Mouse (Mus musculus): Measurements from ENCODE around the gene Tmem88. TPM values are rescaled to one million over a fixed set of nuclear protein-coding genes. Genes with fewer than 3 reads are reported as not detected.

Tmem88 gene
- total RNA-seq (2014; rRNA removed) = 2.0 and 2.4 TPM in 2 replicates
- 6.8 and 7.7 TPM in 2 replicates for polyA plus RNA-seq (2015; fragmentation: Nextera tagmentation; extraction: Ambion mirVana)

- Histone ChIP-seq H3K4me2 (ENCODE audit: low read depth) (peak within 1 kb of the TSS; percentile 24), H3K9me3 (ENCODE audit: low read length) (no peaks in the 10 kb centered on the region), H3K27ac (ENCODE audit: low read depth, low read length) (peak within 1 kb of the TSS; percentile 51; the same call in 1 of the 2 replicates), H3K27me3 (ENCODE audit: insufficient read depth, low read length) (no peaks in the 10 kb centered on the region), H3K9ac (peak within 1 kb of the TSS; percentile 7; the same call in 1 of the 2 replicates), H3K36me3 (ENCODE audit: insufficient read depth) (peaks cover 37% of the 10 kb centered on the region), H3K4me3 (ENCODE audit: low read depth, low read length) (no peak within 1 kb of the TSS), H3K4me1 (ENCODE audit: insufficient read depth) (peaks cover 10% of the 10 kb centered on the region; the same call in 1 of the 2 replicates)
- WGBS = 13% methylated on average over 15 of the region's 16 CpGs
- no peak for TF ChIP-seq CTCF (IDR thresholded peaks at IDR 0.05; ENCODE audit: low read depth)
- no peak for DNase-seq
- no peak for ATAC-seq
These were observed at the start of gene Tmem88 for GRCm38 (mm10) chr11:69398059-69398458. TSS of gene Tmem88 (minus strand) at chr11:69398234.

DNA sequence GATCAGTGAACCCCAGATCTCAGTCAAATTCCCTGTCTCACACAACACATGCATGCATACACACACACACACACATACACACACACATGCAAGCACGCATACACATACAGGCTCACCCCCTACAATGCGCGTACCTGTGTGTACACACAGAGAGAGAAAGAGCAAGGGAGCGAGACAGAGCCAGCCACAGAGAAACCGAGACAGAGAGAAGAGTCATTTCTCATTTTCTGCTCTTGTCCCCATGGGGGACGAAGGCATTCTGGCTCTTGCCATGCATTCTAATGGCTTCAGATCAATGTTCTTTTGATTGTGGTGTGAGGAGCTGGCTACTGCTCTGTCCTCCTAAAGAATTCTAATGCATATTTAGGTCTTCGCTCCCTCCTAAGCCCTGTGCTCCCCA is 49.3 kb upstream of the Tmem88 start:
- Histone ChIP-seq H3K9me3 (ENCODE audit: low read length) (no peaks in the 10 kb centered on the region), H3K27me3 (ENCODE audit: insufficient read depth, low read length) (no peaks in the 10 kb centered on the region), H3K36me3 (ENCODE audit: insufficient read depth) (no peaks in the 10 kb centered on the region), H3K9ac (no peak overlapping the region), H3K4me2 (ENCODE audit: low read depth) (no peak overlapping the region), H3K4me3 (ENCODE audit: low read depth, low read length) (no peak overlapping the region), H3K4me1 (ENCODE audit: insufficient read depth) (no peaks in the 10 kb centered on the region), H3K27ac (ENCODE audit: low read depth, low read length) (no peak overlapping the region)
- 82% methylated on average over 7 of the region's 7 CpGs for whole genome bisulfite sequencing
- TF ChIP-seq CTCF (IDR thresholded peaks at IDR 0.05; ENCODE audit: low read depth) = no peak
- ATAC-seq = no peak
- DNase-seq = no peak

GRCm38 (mm10) chr11:69443328-69443727 is 45.3 kb upstream of the Tmem88 start:
- H3K9ac ChIP-seq = no peak overlapping the region
- H3K27ac ChIP-seq (ENCODE audit: low read depth, low read length) = no peak overlapping the region
- H3K9me3 ChIP-seq (ENCODE audit: low read length) = no peaks in the 10 kb centered on the region
- no peaks in the 10 kb centered on the region for H3K4me1 ChIP-seq (ENCODE audit: insufficient read depth)
- DNase-seq (no peak), ATAC-seq (no peak)
- H3K27me3 ChIP-seq (ENCODE audit: insufficient read depth, low read length) = no peaks in the 10 kb centered on the region
- H3K36me3 ChIP-seq (ENCODE audit: insufficient read depth) = no peaks in the 10 kb centered on the region
- TF ChIP-seq CTCF (IDR thresholded peaks at IDR 0.05; ENCODE audit: low read depth) = no peak
- 61% methylated on average over 5 of the region's 5 CpGs for WGBS
- H3K4me3 ChIP-seq (ENCODE audit: low read depth, low read length) = no peak overlapping the region
- no peak overlapping the region for H3K4me2 ChIP-seq (ENCODE audit: low read depth)

DNA sequence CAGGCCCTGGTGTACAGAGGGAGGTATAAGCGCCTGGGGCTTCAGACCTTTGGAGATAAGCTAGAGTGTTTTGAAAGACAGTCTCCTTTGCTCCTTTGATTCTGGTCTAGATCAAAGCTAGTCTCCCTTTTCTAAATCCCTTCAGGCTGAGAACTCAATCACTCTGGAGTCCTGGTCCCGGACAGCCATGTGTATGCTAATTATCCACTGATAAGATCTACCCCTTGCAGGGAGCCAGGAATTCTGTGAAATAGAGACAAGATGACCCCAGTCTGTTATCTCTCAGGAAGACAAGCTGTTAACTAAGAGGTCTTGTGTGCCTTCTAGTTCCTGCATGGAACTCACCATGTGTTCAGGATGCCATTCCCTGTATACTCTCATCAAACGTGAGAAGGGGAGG is 39.3 kb upstream of the Tmem88 start:
- Histone ChIP-seq H3K9ac (no peak overlapping the region), H3K9me3 (ENCODE audit: low read length) (no peaks in the 10 kb centered on the region), H3K36me3 (ENCODE audit: insufficient read depth) (no peaks in the 10 kb centered on the region), H3K27ac (ENCODE audit: low read depth, low read length) (no peak overlapping the region), H3K4me2 (ENCODE audit: low read depth) (no peak overlapping the region), H3K4me1 (ENCODE audit: insufficient read depth) (no peaks in the 10 kb centered on the region), H3K27me3 (ENCODE audit: insufficient read depth, low read length) (no peaks in the 10 kb centered on the region), H3K4me3 (ENCODE audit: low read depth, low read length) (no peak overlapping the region)
- 58% methylated on average over 3 of the region's 3 CpGs for WGBS
- ATAC-seq (no peak), DNase-seq (no peak)
- no peak for TF ChIP-seq CTCF (IDR thresholded peaks at IDR 0.05; ENCODE audit: low read depth)

GRCm38 (mm10) chr11:69433189-69433588 is 35.2 kb upstream of the Tmem88 start:
- H3K4me2 ChIP-seq (ENCODE audit: low read depth) = no peak overlapping the region
- no peaks in the 10 kb centered on the region for H3K4me1 ChIP-seq (ENCODE audit: insufficient read depth)
- H3K9ac ChIP-seq = no peak overlapping the region
- 75% methylated on average over 6 of the region's 6 CpGs for WGBS
- no peak overlapping the region for H3K4me3 ChIP-seq (ENCODE audit: low read depth, low read length)
- H3K27ac ChIP-seq (ENCODE audit: low read depth, low read length) = no peak overlapping the region
- no peaks in the 10 kb centered on the region for H3K9me3 ChIP-seq (ENCODE audit: low read length)
- H3K36me3 ChIP-seq (ENCODE audit: insufficient read depth) = no peaks in the 10 kb centered on the region
- no peaks in the 10 kb centered on the region for H3K27me3 ChIP-seq (ENCODE audit: insufficient read depth, low read length)
- TF ChIP-seq CTCF (IDR thresholded peaks at IDR 0.05; ENCODE audit: low read depth) = no peak
- ATAC-seq (no peak), DNase-seq (no peak)

DNA sequence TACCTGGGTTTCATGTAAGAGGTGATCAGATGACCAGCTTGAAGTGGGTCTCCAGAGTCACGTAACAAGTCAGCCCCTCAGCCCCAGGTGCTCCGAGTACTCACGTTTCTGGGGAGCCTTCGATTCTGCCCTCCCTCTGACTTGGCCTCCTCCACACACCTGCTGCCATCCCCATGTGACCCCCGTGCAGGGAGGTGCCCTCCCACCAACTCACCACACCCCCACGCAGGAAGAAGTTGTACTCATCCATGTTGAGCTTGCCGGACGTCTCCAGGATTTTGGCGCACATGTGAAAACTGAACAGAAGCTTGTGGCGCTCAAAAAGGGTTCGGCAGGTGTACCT is 34.6 kb upstream of the Tmem88 start:
- no peaks in the 10 kb centered on the region for H3K9me3 ChIP-seq (ENCODE audit: low read length)
- no peak overlapping the region for H3K27ac ChIP-seq (ENCODE audit: low read depth, low read length)
- TF ChIP-seq CTCF (IDR thresholded peaks at IDR 0.05; ENCODE audit: low read depth) = no peak
- H3K4me2 ChIP-seq (ENCODE audit: low read depth) = no peak overlapping the region
- no peaks in the 10 kb centered on the region for H3K4me1 ChIP-seq (ENCODE audit: insufficient read depth)
- no peaks in the 10 kb centered on the region for H3K27me3 ChIP-seq (ENCODE audit: insufficient read depth, low read length)
- H3K36me3 ChIP-seq (ENCODE audit: insufficient read depth) = no peaks in the 10 kb centered on the region
- ATAC-seq (no peak), DNase-seq (no peak)
- H3K4me3 ChIP-seq (ENCODE audit: low read depth, low read length) = no peak overlapping the region
- no peak overlapping the region for H3K9ac ChIP-seq
- 74% methylated on average over 11 of the region's 11 CpGs for WGBS

DNA sequence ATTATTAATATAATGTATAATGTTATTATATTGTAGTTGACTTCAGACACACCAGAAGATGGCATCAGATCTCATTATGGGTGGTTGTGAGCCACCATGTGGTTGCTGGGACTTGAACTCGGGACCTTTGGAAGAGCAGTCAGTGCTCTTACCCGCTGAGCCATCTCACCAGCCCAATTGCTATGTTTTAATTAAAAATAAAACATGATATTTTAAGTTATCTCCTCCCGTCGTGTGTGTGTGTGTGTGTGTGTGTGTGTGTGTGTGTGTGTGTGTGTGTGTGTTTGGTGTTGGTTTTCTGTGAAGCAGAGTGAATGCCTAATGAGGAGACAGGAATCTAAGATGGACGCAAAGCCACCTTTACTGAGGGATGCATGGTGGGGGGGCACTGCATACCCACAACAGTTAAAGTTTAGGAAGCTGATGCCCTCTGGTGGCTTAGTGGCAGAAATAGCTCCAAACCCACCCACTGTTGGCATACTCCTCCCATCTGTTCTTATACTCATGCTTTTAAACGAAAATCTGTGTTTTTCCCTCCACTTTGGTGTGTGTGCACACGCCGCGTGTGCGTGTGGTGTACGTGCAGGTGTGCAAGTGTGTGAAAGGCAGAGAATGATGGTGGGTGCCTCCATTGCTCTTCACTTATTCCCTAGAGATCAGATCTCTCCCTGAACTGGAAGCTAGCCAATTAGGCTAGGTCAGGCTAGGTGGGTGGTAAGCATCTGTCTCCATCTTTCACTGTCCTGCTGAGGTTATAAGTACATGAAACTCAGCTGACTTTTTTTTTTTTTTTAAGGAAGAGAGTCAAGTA is 34.0 kb upstream of the Tmem88 start:
- ATAC-seq (peak; percentile 93), DNase-seq (peak; percentile 90)
- H3K4me3 ChIP-seq (ENCODE audit: low read depth, low read length) = no peak overlapping the region
- no peak overlapping the region for H3K9ac ChIP-seq
- no peaks in the 10 kb centered on the region for H3K4me1 ChIP-seq (ENCODE audit: insufficient read depth)
- no peaks in the 10 kb centered on the region for H3K36me3 ChIP-seq (ENCODE audit: insufficient read depth)
- WGBS = 30% methylated on average over 11 of the region's 11 CpGs
- H3K27me3 ChIP-seq (ENCODE audit: insufficient read depth, low read length) = no peaks in the 10 kb centered on the region
- H3K27ac ChIP-seq (ENCODE audit: low read depth, low read length) = no peak overlapping the region
- peak; percentile 86 for TF ChIP-seq CTCF (IDR thresholded peaks at IDR 0.05; ENCODE audit: low read depth)
- H3K9me3 ChIP-seq (ENCODE audit: low read length) = no peaks in the 10 kb centered on the region
- no peak overlapping the region for H3K4me2 ChIP-seq (ENCODE audit: low read depth)
